Mouse (Mus musculus): ENCODE data around the gene Dgkk.
A peak's percentile ranks its signal among the peaks of the same experiment; 100 is the strongest.
"Not testable (repeated sequence)": the region's sequence is repeated elsewhere in the genome, so short reads cannot be mapped to it uniquely, and the experiment has no call there.

Dgkk gene

GRCm38 (mm10) chrX:6779006-6779405 lies at the start of gene Dgkk:
Dgkk (plus strand) TSS chrX:6779306.
- DNase-seq (ENCODE audit: extremely low spot score), result not testable (repeated sequence)

GRCm38 (mm10) chrX:6733998-6734397 lies 45.1 kb upstream of the Dgkk start:
- DNase-seq (ENCODE audit: extremely low spot score), result no peak

DNA sequence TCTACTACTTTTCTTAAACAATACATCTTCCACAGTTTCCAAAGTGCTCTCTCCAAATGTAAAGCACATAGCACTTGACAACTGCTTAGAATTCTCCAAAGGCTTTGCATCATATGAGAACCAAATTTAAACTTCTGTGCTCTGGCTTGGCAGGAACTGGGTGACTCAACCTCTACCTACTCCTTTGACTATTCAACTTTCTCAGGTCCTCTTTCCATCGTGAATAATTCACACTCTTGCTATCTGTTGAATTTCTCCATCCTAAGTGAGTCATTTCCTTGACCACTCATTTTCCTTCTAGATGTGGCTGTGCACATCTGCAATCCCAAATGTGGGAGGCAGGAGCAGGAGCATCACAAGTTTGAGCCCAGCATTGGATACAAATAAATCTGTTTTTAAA lies 28.4 kb upstream of the Dgkk start:
- no peak for DNase-seq (ENCODE audit: extremely low spot score)

- DNase-seq (ENCODE audit: extremely low spot score), result peak; percentile 2
Measured at GRCm38 (mm10) chrX:6751549-6752047, 27.5 kb upstream of the Dgkk start.

DNA sequence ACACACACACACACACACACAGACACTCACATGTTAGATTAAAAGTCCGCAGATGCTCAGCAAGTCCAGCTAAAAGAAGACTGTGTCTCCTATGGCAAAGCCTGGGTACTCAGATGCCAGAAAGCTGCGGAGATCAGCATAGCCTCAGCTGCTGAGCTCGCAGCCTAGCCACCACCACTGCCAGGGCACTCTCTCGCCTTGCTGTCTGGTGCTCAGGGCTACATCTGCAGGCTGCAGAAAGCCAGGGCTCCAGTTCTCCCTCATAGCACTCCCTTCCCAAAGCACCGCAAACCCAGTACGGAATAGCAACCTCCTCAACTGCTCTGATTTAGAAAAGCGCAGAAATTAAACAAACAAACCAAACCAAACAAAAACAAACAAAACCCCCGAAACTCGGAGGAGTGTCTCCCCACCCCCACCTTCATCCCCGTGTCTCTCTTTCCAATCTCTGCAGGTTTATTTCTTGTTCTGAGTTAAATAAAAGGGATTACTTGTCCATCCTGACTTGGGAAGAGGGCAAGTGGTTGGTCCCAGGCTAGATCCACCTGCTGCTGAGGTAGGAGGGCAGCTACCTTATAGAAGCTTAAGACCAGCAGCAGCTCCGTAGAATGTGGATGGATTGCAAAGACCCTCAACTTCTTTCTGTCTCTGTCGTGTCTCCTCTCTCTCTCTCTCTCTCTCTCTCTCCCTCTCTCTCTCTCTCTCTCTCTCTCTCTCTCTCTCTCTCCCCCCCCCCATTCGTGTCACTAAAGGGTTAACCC lies 1.4 kb upstream of the Dgkk start:
- peak; percentile 3 for DNase-seq (ENCODE audit: extremely low spot score)

GRCm38 (mm10) chrX:6778250-6778637 lies 862 bp upstream of the Dgkk start:
- DNase-seq (ENCODE audit: extremely low spot score), result peak; percentile 43

- DNase-seq (ENCODE audit: extremely low spot score), result peak; percentile 1
Measured at GRCm38 (mm10) chrX:6779969-6780539, 948 bp downstream of the Dgkk start.

DNA sequence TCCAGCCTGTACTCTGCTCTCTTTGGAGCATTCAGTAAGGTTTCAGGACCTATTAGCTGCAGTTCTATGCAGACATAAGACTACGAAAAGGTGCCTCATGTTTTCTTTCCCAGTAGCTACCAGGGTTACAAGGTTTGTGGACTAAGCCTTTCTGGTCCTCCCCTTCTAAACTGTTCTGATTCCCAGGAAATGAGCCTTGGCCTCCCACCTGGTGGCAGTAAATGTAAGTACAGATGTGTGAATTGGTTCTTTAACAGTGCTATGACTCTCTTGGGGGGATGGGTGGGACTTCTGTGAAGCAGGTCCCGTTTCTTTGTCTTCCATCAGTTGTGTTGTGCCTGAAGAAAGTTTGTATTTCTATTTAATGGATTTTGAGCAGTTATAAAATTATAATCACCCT lies 53.4 kb downstream of the Dgkk start:
- DNase-seq (ENCODE audit: extremely low spot score), result no peak

DNA sequence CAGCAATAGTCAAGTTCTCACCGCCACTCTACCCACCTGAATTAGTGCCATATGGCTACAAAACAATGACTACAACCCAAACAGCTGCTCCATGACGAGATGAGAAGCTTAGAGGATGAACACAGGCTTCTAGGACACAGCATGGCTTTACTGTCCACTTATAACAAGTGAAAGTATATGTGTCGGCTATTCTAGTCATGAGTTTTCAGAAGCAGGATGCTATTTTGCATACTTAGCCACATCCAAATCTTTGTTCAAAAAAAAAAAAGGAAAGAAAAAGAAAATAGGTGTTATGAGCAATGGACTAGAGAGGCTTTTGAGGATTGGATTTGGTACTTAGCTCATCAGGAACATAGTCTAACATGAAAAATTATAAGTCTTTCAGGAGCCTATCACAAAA lies 74.4 kb downstream of the Dgkk start:
- DNase-seq (ENCODE audit: extremely low spot score), result no peak

DNA sequence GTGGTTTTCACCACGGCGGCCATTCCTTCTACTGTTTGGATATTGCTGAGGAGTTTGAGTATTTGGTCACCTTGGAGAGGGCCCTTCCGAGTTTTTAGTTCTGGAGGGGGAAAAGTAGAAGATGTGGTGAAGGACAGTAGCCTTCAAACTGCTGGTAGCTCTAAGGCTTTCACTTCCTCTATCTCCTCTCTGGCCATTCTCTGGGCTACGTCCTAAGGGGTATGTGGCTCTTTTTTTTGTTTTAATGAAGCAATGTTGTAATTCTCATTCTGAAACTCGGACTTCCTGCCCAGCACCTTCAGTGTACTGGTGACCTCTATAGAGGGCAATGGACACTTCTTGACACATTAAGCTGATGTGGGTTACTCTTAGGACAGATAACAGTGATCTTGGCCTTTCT lies 75.0 kb downstream of the Dgkk start:
- DNase-seq (ENCODE audit: extremely low spot score), result no peak

DNA sequence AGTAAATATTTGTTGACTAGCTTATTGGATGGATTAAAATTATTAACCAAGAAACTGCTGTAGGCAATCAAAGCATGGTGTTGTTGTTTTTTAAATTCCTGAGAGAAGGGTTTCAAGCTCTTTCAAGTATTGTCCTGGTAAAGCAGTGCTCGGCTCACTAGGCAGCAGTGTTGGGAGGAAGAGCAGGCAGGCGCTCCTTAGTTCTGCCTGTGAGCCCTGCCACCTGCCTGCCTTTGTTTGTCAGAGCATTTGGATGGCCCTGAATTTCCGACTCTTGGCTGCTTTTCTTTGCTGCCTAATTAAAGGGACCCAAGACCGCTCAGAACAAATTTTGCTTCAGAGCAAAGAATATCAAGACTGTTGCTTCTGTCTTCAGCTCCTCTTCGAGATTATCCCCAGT lies 114.8 kb downstream of the Dgkk start:
- no peak for DNase-seq (ENCODE audit: extremely low spot score)

DNA sequence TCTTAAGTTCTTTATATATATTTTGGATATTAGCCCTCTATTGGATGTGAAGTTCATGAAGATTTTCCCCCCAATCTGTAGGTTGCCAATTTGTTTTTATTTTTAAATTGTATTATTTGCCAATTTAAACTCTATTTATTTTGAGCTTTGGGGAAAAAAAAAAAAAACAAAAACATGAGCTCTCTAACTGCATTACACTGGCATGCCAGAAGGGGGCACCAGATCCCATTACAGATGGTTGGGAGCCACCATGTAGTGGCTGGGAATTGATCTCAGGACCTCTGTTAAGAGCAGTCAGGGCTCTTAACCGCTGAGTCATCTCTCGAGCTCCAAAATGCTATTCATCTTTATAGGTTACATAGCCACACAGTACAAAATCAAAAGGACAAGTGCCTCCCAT lies 131.9 kb downstream of the Dgkk start:
- DNase-seq (ENCODE audit: extremely low spot score), result no peak

DNA sequence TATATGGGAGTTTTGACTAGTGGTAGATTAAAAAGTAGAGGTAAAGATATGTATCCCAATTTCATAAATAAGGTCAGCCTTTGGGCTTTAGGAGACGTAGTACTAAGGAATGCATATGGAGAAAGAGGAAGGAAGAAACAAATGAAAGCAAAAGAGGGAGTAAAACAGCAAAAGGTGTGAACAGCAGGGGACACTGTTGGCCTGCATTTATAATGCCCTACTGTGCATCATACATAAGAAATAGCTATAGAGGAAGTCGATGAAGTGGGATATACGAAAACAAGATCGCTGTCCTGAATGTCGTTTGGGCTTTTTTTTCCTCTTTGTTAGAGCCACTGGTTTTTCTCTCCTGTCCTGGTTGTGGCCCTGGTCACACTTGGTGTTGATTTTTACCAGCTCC lies 143.1 kb downstream of the Dgkk start:
- DNase-seq (ENCODE audit: extremely low spot score), result no peak

DNA sequence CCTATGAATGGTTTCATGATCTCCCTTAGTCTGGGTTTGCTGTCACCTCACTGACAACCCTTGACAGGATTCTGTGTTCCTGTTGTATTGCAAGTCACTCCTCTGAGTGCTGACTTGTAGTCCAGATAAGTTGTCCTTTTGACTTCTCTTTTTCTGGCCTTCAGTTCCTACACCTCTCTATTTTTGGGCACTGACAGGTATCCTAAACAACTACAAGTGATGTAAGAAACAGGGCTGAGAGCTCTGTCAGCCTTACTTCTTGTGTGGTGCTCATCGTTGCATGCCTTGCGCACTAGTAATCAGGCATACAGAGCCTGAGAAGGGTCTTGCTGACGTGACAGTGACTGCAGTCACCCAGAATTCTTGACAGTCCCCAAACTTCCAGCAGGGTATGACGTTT lies 147.1 kb downstream of the Dgkk start:
- DNase-seq (ENCODE audit: extremely low spot score), result no peak

DNA sequence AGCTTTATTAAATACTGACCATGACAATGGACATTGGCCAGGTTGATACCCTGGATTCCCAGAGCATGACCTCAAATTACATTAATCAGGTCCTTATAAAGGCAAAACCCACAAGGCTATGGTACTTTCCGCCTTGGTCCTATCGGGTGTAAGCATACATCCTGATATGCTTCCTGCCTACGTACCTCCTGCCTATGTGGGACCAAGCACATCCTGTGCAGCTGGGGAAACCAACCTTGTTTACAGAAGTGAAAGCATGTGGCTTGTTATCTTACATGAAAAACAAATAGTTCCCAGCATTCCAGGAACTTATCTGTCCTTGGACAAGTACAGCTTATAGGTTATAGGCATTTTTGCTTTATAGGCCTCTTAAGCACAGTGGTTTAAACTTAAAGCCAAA lies 189.5 kb downstream of the Dgkk start:
- no peak for DNase-seq (ENCODE audit: extremely low spot score)

GRCm38 (mm10) chrX:6971956-6972355 lies 192.8 kb downstream of the Dgkk start:
- no peak for DNase-seq (ENCODE audit: extremely low spot score)

- DNase-seq (ENCODE audit: extremely low spot score), result not testable (repeated sequence)
Measured at GRCm38 (mm10) chrX:6983916-6984315, 204.8 kb downstream of the Dgkk start.

Measured in embryo, embryonic 9.5 days (tissue).